Mouse (Mus musculus) erythroblast, embryonic 14.5 days (primary cell): ENCODE measurements at regions not wholly inside any gene's neighbourhood (a gene's known extent, or its start where the extent isn't known, plus 50 kb on each side); places are given as distances from the start of the nearest gene placed in this dataset.

Experiments used
- GATA1 ChIP-seq: IDR thresholded peaks from 2 replicates; pipeline ENCODE4 v1.6.1; 2012; ENCODE audit warnings: low read length, inconsistent platforms, mixed read lengths
- TAL1 ChIP-seq: IDR thresholded peaks from 3 replicates; pipeline ENCODE4 v1.6.1; 2012; ENCODE audit warnings: low read length, inconsistent platforms, mixed read lengths

DNA sequence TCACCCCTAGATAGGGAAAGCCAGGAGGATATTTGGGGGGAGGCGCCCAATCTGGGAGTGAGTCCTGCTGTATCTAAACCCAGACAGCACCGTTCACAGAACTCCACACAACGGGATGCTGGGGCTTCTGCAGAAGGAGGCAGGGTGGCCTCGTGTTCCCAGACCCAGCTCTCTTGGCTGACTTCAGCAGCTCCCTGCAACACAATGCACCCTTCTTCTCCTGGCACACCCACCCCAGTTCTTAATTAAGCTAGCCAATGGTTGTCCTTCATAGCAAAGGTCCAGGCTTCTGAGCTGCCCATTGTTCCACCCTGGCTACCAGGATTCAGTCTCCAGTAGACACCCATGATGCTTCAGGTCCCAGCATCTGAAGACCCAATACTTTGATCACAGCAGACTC, 138.8 kb upstream of the Zmiz1 start:
- TF ChIP-seq GATA1 (no peak), TAL1 (no peak)
